Mouse (Mus musculus): ENCODE data around the gene Scarb1.

The Scarb1 gene

DNA sequence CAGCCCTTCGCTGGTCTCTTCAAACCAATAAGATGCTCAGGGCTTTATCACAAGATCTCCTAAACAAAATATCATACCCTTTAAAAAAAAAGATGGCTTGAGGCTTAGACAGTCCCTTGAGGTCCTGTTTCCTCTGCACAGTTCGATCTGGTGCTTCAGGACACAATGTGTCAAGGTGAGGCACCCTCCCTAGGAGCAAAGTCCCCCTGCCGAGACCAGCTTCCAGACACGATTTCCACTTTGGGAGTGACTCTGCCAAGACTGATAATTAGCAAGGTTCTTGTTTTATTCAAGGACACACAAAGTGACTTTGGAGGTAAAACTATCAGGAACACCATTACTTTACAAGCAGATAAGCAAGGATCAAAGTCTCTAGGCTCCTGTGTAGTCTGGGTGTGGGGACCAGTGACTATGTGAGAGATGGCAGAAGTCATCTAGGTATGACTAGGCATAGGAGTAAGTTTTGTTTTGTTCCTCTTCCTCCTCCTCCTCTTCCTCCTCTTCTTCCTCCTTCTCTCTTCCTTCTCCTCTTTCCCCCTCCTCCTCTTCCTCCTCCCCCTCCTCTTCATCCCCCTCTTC lies 24.0 kb upstream of the Scarb1 start:
- in situ Hi-C loops (cut with MboI, MseI), result no loop called here

DNA sequence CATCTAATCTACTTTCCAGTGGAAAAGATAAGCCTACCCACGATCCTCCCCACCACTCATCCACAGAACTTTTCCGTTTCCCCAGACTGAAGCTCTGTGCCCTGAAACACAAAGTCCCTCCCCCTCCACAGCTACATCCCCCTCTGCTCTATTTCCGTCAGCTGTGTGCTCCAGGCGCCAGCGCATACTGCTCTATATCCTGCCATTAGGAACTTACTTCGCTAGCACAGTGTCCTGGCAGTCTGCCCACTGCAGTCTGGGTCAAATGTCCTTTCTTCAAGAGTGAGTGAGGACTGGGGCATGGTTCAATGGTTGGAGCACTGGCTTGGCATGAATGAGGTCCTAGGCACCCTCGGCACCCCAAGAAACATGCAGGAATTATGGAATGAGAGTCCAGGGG lies 23.0 kb upstream of the Scarb1 start:
- in situ Hi-C loops (cut with MboI, MseI), result no loop called here

DNA sequence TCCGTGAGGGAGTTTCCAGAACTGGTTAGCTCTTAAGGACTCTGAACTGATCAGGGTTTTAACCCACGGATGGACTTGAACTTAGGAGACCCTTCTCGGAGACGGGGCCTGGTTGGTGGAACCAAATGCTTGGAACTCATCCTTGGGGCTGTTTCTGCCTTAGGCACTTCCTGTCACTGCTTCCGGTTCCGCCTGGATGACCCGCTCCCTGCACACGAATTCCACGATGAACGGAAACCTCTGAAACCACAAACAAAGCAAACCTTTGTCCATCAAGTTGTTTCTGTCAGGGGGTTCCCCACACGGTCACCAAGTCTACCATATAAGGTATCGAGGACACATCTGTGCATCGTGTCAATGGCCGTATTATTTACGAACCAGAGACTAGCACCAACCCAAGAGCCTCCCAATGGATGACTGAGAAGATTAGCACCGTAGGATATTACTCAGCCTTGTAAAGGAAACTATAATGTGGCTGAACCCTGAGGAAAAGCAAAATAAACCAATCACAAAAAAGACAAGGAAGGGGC lies 20.2 kb upstream of the Scarb1 start:
- in situ Hi-C loops (cut with MboI, MseI), result no loop called here

DNA sequence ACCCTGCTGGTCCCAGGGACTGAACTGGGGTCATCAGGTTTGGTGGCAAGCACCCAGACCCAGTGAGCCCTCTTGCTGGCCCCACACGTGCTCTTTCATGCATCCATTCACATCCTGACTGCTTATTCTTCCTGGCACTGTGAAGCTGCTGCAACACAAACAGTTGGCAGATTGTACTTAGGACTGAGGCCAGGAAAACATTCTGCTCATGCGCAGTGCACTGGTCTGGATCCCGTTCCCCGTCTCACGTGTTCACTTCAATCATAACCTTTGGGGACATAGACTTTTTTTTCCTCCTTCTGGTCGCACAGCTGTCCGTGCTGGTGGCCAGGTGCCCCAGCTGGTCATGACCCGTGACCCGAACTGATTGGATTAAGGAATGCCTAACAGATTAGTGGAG lies 19.7 kb upstream of the Scarb1 start:
- in situ Hi-C loops (cut with MboI, MseI), result no loop called here

DNA sequence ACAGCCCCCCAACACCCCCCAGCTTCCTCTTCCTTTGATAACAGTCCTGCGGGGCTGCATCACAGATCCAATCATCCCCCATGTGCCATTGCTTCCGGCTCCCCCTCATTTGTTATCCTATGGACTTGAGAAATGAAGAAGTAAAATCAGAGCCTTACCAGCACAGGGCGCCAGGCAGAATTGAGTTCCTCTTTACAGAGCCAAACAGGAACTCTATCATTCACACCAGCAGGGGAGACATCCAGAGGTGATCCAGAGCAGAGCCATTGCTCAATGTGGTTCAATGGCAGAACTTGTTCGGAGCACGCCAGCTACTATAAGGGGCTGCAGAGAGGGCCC lies 17.3 kb upstream of the Scarb1 start:
- in situ Hi-C loops (cut with MboI, MseI), result no loop called here

DNA sequence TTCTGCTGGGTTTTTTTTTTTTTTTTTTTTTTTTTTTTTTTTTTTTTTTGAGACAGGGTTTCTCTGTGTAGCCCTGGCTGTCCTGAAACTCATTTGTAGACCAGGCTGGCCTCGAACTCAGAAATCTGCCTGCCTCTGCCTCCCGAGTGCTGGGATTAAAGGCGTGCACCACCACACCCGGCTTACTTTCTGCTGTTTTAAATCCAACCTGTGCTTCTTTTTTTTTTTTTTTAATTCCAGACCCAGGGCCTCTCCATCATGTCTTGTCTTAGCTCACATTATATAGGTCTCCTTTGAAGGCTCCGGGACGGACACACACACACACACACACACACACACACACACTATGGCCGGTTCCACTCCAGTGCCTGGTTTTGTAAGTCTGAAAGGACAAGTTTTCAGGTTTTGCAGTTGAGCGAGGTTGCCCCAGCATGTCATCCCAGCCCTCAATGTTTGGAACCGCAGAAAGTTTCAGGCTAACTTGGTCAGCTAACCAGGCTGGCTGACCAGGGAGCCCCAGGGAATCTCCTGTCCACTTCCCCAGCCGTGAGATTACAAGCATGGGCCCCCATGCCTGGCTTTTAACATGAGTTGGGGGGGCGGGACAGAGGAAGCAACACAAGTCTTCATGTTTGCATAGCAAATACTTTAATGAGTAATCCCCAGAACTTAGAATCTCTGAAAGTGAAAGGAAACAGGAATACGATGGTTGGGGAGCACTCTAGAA lies 16.8 kb upstream of the Scarb1 start:
- in situ Hi-C loops (cut with MboI, MseI), result no loop called here

DNA sequence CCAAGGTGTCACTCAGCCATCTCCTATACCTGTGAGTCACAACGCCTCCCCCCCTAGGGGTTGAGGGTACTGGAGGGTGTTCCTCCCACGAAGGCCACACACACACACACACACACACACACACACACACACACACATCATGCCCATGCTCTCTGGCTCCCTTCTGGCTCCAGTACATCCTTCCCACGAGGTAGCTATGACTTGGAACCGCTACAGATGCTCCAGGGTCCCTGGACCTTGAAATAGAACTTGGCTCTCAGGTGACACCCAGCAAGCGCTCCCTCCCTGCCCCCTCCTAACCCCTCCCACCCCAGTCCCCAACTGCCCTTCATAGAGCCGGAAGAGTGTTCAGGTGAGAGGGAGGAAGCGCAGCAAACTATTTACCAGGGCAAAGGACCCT lies 14.8 kb upstream of the Scarb1 start:
- in situ Hi-C loops (cut with MboI, MseI), result no loop called here

DNA sequence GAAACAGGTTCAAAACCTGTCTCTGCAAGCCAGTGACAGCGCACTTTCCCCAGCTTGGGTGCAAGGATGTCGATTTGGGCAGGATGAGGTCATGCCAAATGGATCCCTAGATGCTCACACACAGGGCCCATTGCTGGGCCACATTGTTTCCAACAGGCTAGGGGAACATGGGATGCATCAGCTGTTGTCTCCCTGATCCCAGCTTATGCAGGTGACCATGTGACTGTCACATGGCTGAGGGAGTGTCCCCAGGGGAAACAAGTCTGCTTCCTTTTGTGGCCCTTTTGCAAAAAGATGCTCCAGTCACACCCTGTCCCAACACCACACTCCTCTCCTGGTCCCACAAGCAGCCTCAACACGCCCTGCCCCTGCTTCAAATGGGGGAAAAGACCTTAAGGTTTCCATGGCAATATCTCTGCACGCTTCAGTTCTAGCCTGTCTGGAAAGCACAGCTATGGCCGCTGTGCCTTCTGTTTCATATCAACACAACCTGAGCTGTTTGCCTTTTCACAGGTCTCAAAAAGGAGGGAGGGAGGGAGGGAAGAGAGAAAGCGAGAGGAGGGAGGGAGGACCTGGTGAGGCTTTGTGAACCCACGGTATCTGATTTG lies 14.1 kb upstream of the Scarb1 start:
- in situ Hi-C loops (cut with MboI, MseI), result no loop called here

DNA sequence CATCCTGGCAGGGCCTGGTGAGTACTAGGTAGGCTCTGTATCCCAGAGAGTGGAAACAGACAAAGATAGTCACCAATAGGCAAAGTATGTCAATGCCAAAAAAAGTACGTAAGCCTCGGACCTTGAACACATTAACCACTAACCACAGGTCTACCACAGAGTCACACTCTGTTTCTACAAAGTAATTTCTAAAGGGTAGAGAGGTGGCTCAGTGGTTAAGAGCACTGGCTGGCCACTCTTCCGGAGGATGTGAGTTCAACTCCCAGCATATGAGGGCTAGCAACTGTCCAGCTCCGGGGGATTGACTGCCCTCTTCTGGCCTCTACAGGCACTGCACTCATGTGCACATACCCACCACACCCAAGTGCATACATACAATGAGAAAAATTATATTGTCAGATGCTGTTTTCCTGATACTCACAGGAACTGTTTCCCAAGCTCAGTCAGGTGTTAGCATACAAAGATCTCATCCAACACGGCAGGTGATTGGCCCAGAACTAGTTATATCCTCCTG lies 11.9 kb upstream of the Scarb1 start:
- in situ Hi-C loops (cut with MboI, MseI), result no loop called here

DNA sequence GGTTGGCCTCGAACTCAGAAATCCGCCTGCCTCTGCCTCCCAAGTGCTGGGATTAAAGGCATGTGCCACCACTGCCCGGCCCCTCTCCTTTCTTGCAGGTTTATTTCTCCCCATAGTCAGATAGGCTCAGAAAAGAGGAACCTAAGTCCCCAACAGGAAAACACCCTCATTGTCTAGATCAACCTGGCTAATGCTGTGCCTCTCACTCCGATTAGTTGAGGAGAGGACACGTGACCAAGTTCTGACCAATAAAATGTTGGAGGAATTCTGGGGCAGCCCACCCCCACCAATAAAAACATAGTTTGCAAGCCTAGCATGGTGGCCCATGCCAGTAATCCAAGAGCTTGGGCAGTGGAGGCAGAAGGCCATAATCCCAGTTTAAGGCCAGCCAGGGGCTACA lies 11.0 kb upstream of the Scarb1 start:
- in situ Hi-C loops (cut with MboI, MseI), result no loop called here

DNA sequence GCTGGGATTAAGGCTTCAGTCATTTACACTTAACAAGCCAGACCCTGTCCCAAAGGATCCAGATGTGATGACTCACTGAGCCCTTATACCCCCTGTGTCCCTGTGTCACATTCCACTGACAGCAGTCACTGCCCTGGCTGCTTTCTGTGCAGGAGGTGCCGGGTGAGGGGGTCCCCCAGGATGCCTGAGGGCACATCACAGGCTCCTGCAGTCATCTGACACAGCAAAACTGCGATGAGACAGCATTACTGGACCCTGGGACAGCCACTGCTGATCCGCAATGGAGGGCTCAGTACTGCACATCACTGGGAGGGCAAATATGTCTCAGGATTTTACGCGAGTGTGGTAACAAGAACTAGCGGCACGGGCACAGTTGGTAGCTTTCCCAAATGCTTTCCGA lies 10.2 kb upstream of the Scarb1 start:
- in situ Hi-C loops (cut with MboI, MseI), result no loop called here

DNA sequence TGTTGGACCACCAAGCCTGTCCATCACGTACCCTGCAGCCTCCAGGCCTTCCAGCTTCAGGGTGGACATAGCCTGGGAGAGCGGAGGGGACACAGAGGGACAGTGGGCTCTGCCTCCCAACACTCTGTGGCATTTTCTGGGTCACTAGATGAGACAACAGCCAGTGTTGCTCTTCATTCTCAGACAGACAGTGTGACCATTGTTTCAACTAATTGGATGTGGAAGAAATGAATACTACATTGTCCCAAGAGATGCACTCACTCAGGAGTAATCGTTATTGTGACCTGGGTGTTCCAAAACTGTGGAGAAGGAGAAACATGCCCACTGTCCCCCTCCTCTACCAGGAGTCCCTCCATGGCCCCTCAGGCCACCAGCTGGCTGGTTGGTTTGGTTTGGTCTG lies 8.5 kb upstream of the Scarb1 start:
- in situ Hi-C loops (cut with MboI, MseI), result loop anchor here (25.0 kb wide), 1 partner anchor 712 kb away; the partner anchor contains the start of gene Atp6v0a2

DNA sequence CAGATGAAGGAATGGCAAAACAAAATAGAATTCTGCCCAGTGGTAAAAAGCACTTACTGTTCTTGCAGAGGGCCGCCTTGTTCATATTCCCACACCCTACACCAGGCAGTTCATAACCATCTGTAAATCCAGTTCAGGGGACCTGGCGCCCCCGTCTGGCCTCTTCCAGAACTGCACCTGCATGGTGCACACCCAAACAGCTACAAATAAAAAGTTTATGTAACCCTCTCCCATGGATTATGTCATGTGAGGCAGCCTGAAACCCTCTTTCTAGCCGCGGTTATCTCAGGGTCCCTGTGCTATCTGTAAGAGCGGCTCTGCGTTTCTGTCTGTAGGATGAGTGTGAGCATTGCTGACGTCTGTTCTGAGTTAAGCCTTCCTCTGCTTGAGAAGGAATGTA lies 7.6 kb upstream of the Scarb1 start:
- in situ Hi-C loops (cut with MboI, MseI), result loop anchor here (25.0 kb wide), 1 partner anchor 711 kb away; the partner anchor contains the start of gene Atp6v0a2

DNA sequence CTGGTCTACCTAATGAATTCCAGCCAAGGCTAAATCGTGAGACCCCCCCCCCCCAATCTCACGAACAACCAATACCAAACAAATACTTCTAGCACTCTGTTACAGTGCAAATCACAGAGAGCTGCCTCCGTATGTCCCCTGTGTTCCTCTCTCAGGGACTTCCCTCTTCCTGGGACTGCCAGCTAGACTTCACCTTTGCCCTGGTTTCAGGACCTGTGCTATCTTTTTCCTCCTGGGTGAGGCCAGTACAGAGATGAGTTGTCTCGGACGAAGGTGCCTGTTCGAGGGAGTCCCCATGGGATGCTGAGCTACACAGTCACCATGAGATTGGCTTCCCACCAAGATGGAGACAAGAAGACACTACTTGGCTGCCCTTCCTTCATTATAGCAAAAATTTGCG lies 7.2 kb upstream of the Scarb1 start:
- in situ Hi-C loops (cut with MboI, MseI), result loop anchor here (25.0 kb wide), 1 partner anchor 711 kb away; the partner anchor contains the start of gene Atp6v0a2

DNA sequence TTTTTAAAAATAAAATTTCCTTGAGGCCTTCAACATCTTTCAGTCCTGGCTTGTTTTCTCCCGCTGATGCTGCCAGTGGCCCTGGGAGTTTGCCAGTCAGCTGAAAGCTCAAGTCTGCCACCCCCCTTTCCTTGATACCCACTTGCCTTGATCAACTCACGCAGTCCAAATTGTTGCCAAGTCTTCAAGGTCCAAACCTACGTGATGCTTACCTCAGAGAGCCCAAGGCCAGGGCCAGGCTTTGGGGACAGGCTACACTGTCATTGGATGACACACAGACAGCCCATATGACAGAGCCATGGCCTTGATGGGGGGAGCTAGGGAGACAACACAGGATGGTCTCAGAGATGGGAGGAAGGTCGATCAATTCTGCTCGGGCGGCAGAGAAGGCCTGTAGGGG lies 3.4 kb upstream of the Scarb1 start:
- in situ Hi-C loops (cut with MboI, MseI), result loop anchor here (25.0 kb wide), 1 partner anchor 707 kb away; the partner anchor contains the start of gene Atp6v0a2

DNA sequence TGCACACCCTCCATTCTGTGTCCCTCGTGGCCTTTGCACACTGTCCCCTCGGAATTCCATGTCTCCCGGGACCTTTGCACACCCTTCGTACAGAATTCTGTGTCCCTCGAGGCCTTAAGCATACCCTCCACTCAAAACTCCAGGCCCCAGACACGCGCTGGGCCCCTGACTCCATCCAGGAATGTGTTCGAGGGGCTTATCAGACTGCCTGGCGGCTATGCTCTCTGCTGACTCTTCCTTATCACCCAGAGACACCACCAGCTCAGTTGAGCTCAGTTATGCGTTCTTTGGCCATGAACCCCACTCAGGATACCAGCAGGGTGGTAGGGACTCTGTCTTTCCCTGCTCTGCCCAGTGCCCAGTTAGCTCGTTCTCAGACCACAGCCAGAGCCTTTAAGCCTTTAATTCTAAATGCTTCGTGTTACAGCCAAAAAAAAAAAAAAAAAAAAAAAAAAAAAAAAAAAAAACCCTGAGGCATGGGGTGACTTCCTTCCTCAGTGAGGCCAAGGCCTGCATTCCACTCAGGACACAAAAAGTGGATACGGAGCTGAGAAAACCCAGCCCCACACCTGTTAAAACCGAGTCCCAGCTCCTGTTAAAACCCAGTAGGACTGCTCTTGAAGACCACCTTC lies 681 bp upstream of the Scarb1 start:
- in situ Hi-C loops (cut with MboI, MseI), result loop anchor here (25.0 kb wide), 1 partner anchor 704 kb away; the partner anchor contains the start of gene Atp6v0a2

DNA sequence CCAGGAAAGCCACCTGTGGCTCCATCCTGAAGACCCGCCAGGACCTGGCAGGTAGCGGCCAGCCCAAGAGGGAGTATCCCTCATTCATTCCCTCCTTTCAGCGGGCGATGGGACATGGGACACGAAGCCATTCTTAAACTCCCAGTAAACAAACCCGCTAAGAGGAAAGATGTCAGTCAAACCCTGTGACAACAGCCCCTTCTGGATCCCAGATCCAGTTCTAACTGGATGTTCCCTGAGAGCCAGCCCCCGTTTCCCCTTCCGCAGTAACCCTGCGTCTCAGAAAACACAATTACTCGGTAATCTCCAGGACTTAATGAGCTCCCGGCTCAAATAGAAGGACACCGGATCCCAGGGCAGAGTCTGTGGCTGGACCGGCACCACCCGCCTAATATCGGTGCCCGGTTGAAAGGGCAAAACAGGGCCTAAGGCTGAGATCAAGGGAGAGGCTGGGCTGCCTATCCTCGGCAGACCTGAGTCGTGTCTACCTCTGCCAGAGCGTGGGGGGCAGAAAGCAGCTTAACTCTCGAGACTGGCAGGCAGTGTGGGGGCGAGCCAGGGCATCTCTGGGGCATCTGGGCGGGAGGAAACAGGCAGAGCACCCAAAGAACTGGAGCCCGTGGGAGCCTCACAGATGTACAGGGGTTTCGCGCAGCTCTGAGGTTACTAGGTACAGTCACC lies 903 bp downstream of the Scarb1 start:
- in situ Hi-C loops (cut with MboI, MseI), result loop anchor here (25.0 kb wide), 1 partner anchor 703 kb away; the partner anchor contains the start of gene Atp6v0a2

DNA sequence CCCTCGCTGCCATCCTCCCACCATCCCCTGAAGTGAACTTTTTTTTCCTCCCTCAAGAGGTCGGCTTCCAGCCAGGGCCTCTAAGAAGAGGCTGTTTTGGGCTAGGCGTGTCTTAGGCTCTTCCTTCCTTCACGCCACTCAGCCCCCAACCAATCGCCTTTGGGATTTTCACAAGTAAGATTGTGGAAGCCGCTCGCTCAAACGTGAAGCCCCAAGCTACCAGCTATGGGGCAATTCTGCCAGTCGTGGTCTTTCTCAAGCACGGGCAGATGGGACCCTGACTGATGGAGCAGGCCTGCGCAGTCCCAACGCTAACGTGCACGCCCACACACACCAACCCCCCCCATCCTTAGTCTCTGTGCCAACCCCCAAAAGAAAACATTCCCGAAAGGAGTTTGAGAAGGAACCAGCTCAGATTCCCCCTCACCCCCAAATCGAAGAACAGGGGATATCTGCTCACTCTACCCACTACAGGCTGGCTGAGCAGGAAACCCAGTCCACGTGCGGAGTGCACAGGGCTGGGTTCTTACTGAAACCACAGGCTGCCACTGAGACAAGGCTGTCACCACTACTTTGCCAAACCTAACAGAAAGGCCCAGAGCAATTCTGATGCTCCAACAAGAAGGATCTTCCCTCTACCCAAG lies 1.7 kb downstream of the Scarb1 start:
- in situ Hi-C loops (cut with MboI, MseI), result loop anchor here (25.0 kb wide), 1 partner anchor 702 kb away; the partner anchor contains the start of gene Atp6v0a2

DNA sequence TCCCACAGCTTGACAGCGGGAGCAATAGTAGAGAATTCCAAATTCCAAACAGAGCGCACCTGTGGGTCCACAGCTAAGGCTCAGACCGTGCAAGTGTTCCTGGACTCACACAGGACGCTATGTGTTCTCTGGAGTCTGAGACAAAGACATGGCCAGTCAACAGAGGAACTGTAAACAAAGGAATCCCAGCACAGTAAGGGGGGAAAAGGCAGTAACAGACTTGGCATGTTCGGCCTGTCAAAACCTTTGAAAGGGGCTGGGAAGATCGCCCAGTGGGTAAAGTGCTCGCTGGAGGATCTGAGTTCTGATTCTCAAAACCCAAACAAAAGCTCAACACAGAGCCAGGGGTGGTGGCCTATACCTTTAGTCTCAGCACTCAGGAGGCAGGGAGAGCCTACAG lies 3.4 kb downstream of the Scarb1 start:
- in situ Hi-C loops (cut with MboI, MseI), result loop anchor here (25.0 kb wide), 1 partner anchor 700 kb away; the partner anchor contains the start of gene Atp6v0a2

DNA sequence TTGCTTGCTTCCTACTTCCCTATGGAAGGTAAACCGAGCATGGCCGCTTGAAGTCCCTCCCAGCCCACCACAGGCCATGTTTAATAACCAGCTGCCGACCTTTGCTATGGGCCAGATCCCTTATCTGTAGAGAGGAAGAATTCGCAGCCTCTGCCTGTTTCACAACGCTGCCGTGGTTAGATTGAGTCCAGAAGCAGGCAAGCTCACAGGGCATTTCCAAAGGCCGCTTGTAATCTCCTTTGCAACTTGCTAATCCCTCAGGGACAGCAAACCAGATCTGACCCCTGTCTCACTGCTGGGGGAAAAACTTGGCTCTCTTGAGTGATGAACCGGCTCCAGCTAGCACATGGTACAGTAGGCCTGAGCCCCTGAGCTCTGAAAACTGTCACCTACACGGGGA lies 3.9 kb downstream of the Scarb1 start:
- in situ Hi-C loops (cut with MboI, MseI), result loop anchor here (25.0 kb wide), 1 partner anchor 700 kb away; the partner anchor contains the start of gene Atp6v0a2

Data from T-helper 2 cell (primary cell).